Mouse (Mus musculus) right cerebral cortex, postnatal 4 days (tissue): Measurements from ENCODE around the gene Lamtor1.

Experiments
- DNase-seq: peaks from one replicate; pipeline ENCODE4 v3.0.0-alpha.2; 2022

Lamtor1 gene

DNA sequence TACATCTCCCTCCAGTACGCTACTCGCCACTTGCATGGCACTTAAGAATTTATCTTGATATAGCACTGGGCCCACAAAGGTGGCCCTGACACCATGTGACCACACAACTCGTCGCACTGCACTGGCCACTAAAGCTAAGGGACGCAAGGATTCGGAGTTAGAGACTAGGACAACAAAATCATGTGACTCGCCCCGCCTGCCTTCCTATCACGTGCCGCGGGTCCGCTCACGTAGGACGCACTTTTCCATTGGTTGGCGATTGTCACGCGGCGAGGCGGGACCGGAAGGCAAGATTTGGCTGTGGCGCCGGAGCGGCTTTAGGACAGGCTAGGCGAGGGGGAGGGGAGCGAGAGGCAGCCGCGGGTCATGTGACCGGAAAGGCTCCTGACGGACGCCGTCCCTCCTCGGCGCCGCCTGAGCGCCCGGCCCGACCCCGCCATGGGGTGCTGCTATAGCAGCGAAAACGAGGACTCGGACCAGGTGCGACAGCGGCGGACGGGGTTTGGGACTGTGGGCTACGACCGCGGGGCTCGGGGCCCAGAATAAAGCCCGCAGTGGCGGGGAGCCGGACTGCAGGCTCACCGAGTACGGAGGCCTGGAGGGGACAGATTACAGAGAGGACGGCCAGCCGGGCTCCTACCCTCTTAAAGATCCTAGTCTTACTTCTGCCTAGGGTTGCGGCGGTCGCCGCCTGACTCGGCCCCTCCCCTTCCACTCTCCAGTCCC, at the start of gene Lamtor1:
Gene Lamtor1 (plus strand): TSS at position 344 of the 726 bp plus-strand sequence.
- peak; percentile 99 for DNase-seq

DNA sequence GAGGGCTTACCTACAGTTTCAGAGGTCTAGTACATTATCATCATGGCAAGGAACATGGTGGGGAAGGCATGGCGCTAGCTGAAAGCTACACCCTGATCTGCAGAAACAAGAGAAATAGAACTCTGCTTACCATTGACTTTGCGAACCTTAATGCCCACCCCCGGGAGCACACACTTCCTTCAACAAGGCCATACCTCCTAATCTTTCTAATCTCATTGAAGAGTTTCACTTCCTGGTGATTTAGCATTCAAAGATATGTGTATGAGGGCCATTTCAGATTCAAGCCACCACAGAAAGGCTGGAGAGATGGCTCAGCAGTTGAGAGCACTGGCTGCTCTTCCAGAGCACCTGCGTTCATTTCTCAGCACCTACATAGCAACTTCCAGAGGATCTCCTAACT, 48.6 kb upstream of the Lamtor1 start, which contains the start of gene Folr2:
Gene Folr2 (minus strand): TSS at position 101 of the 400 bp plus-strand sequence.
- DNase-seq = no peak

DNA sequence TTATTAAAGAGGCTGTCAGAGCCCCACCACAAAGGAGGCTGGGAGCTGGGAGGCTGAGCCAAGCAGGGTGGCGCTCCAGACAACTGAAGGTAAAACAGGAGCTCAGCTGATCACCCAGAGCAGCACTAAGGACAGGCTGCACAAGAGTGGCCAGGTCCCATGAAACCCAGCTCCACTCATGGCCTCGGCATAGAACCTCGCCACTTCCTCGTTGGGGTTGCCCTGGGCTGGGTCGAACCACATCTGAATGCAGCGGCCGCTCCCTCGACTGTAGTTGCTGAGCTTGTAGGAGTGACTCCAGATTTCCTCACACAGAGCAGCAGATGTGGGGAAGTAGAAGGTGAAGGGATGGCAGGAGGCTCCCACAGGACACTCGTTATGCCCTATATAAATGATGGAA, 47.3 kb upstream of the Lamtor1 start:
- no peak for DNase-seq

DNA sequence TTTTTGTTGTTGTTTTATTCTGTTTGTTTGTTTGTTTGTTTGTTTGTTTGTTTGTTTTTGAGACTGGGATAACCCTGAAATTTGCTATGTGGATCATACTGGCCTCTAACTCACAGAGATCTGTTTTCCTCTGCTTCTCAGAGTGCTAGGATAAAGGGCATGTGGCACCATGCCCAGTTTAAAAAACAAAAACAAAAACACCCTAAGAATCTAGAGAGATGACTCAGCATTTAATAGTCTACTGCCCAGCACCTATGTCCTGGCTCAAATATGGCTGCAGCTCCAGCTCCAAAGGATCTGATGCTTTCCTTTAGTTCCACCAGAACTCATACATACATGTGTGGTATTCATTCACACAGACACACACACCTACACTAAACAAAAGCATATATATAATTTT, 44.7 kb upstream of the Lamtor1 start:
- DNase-seq = no peak

DNA sequence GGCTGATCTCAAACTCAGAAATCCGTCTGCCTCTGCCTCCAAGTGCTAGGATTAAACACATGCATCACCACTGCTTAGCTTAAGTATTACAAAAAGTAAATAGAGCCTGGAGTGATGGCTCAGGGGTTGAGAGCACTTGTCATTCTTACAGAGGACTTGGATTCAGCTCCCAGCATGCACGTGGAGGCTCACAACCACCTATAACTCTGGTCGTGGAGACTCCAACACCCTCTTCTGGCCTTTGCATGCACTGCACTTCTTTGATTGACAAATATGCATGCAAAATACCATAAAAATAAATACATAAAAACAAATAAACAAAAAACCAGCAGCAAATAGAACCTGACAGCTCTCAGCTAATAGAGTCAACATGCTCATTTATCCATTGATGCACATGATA, 43.4 kb upstream of the Lamtor1 start:
- DNase-seq = no peak

DNA sequence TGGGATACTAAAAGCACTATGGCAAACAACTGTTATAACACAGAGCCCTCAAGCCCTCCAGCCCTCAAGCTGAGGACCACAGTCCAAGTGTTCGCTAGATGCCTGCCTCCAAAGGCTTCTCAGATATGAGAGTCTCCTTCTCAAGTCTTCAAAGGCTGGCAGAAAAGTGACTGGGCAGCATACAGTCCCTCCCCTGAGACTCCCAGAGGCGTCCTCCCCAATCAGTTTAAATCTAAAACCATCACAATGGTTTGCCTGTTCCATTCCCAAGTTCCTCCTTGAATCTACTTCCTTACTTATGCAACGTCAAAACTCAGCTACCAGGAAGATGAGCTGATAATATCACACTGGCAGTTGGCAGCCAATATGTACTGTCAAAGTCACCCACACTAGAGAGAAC, 42.3 kb upstream of the Lamtor1 start, which contains the start of gene Anapc15:
Gene Anapc15 (plus strand): TSS at position 301 of the 400 bp plus-strand sequence.
- no peak for DNase-seq

DNA sequence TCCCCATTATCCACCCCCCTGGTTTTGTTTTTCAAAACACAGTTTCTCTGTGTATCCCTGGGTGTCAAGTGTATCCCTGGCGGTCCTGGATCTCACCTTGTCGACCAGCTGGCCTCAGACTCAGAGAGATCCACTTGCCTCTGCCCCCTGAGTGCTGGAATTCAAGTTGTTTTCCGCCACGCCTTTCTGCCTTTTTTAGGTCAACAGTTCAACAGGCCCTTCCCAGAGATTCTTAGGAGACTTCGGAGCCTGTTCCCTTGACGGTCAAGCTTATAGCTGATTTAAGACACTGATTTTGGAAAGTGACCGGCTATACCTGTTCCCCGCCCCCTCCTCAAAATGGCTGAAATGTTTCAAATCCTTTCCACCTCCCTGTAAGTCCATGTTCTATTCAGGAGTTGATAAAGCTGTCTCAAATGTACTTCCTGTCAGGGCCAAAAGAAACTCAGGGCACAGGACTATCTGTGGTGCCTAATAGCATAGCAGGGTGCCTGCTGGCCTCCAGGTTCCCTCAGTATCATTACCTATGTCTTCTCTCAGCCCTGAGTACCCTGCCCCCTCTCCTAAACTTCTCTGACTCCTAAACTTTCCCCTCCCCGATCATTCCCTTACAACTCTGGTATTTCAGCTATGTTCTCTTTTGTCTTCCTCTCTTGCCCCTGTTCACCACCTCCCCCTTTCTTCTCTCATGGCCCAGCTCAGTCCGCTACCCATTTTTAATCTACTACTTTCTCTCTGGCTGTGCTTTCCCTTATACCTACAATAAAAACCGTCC, 39.0 kb upstream of the Lamtor1 start:
- DNase-seq = no peak

DNA sequence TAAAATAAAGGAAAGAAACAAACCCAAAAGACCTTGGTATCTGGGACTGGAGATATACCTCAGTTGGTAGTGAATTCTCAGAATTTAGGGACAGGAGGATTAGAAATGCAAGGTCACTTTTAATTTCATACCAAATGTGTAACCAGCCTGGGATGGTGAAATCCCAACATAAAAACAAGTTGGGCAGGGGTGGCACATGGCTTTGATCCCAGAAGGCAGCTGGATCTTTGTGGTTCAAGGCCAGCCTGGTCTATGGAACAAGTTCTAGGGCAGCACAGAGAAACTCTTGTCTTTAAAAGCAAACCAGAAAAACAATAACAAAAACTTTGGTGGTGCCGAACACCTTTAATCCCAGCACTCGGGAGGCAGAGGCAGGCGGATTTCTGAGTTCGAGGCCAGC, 38.2 kb upstream of the Lamtor1 start:
- no peak for DNase-seq

DNA sequence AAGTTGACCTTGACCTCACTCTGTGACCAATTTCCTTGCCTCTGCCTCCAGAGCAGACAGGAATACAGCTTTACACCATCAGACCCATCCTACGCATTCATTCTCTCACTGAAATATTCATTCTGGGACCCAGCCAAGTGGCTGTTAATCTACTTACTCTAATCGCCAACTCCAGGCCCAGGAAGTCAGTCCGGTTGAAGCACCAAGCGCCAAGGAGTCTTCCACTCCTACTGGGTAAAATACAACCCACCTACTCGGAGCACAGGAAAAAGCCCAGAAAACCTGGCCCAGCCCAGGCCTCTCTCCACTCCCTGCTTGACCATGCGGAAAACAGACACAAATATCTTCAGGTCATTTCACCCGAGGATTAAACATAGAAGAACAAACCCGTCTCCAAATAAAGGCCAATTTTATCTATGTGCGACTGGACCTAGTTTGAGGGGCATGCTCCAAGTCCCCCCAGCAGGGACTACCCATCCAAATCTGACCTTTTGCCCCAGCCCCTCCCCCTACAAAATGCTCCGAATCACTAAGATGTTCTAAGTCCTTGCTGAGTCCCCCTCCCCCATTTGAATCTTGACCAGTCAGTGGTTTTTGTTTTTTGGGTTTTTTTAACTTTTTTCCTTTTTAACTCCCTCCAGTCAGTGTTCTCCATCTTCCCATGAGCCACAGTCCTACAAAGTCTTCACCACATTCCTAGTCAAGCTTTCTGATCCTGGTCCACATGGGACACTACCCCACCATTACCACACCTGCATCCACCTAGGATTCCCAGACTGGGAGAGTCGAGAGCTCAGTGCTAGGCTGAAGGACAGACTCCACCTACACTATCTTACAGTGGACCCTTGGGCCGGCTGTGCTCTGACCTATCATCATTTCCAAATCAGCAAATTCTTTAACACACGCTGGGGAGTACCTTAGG, 37.2 kb upstream of the Lamtor1 start:
- no peak for DNase-seq

DNA sequence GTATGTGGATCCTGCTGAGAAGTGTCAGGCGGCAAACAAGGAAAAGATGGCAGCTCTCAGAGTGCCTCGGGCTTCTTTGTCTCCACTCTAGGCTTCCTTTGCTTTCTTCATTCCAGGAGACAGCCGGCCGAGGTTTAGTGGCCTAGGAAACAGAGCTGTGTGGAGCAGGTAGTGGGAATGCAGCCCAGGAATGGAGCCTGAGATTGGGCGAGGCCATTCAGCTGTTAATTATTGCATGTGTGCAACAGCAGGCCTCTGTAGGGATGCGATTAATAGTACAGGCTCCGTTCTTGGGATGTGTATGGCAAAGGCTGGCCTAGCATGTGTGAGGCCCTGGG, 36.6 kb upstream of the Lamtor1 start:
- no peak for DNase-seq

DNA sequence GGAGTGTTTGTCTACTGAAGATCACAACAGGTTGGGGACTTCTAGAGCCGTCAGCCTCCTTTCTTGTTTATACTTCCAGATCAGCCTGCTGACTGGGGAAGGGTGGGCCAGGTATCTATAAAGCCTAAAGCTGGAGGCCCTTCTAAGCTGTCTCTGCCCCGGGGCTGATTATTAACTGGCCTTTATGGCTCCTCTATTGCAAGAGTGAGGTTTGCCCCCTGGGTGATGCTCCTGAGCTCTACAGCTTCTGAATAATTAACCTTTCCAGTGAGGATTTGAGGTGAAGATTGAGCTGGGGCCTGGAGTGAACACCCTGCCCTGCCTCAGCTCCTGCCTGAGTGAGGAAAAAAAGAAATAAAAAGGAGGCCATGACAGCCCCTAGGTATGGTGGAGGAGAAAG, 35.1 kb upstream of the Lamtor1 start, which contains the start of gene Folr1:
Gene Folr1 (minus strand): TSS at position 160 of the 400 bp plus-strand sequence.
- DNase-seq = no peak

DNA sequence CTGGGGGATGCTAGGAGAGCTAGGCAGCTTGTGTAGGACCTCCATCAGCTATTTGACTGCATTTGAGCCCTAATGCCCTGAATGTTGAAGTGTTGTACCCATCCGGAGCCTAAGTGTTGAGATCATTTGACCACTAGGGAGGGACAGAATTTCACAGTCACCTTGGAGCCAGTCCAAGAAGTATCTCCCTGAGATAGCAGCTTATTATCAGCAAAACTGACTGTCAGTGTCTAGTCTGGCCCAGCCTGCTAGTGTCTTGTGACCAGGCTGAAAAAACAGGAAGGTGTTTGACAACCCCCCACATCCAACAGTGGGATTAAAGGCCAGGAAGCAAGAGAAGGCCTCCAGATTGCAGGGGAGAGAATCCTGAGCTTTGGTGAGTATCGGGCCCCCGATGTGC, 34.4 kb upstream of the Lamtor1 start:
- no peak for DNase-seq

DNA sequence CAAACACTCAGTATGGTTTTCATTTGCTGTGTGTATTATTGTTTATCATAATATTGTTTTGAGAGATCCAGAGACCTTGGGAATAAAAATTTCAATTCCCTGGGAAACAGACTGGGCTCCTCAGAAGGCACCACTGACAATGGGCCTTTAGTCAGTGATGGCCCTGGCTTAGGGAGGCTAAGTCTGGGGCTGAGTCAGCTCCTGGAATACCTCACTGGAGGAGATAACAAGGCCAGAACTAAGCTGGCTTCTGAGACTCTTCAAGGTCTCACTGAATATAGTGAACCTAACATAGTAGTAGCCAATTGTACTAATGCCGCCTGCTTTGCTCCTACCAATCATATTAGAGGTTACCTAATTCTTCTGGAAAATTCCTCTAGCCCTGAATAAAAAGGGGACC, 29.7 kb upstream of the Lamtor1 start:
- no peak for DNase-seq

DNA sequence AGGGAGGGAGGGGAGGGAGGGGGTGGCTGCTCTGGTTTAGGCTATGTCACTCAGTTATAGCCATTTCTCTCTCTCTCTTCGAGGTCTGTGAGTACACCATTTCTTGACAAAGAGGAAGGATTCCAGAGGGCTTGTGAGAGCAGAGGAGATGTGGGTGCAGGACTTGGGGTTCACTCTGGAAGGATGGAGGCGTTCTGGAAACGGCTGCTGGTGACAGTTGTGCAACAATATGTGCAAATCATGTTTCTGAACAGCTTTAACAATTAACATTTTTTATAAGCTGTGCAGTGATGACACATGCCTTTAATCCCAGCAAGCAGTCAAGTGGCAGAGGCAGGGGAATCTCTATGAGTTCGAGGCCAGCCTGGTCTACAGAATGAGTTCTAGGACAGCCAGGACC, 24.8 kb upstream of the Lamtor1 start:
- no peak for DNase-seq

DNA sequence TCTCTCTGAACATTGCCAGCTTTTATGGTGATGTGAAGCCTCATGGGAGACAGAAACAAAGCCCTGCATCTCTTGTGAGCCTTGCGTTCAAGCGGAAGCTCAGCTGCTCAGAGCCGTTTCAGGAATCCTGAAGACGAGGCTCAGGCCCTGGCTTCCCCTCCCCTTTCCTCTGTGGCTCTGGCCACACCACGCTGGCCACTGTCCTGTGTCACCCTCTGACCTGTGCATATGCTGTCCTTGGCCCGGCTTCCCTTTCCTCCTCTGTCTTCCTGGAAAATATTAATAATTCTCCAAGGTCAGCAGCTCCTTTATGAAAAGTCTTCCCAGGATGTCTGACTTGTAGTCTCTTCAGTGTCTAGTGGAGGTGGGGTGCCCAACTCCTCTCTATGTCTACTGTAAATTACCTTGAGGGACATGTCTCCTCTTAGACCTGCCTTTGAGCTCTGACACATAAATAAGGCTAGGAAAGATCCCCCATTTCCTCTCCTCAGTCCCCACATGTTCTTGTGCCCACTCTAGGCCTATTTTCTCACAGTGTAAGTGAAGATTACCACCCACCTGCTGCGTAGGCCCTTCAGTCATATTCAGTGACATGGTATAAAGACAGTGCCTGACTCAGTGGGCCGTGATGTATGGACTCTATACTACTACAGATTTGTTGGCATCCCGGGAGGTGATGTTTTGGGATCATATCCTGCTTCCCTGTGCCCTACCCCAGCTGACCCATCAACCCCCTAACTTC, 23.1 kb upstream of the Lamtor1 start:
- DNase-seq = no peak

DNA sequence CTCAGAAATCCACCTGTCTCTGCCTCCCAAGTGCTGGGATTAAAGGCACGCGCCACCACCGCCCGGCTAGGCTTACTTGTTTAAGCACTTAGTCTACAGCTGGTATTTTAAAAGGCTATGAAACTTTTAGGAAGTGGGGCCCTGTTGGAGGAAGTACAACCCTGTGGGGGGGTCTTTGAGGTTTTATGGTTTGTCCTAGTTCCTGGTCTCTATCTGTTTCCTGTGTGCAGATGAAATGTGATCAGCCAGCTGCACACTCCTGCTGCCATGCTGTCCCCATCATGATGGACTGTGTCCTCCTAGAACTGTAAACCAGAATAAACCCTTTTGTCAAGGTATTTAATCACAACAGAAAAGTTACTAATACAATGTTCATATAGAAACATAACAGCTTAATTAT, 21.5 kb upstream of the Lamtor1 start:
- DNase-seq = no peak

DNA sequence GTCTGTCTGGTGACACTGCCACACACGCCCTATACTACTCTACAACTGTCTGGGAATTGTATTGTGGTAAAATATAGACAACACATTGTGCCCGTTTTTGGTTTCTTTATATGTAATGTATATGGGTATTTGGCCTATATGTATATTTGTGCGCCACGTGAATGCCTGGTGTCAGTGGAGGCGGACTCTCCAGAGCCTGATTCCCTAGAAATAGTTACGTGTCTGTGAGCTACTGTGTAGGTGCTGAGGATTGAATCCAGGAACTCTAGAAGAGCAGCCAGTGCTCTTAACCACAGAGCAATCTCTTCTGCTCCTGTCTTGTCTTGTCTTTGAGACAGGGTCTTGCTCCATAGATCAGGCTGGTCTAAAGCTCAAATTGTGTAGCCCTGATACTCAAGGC, 19.4 kb upstream of the Lamtor1 start:
- no peak for DNase-seq

DNA sequence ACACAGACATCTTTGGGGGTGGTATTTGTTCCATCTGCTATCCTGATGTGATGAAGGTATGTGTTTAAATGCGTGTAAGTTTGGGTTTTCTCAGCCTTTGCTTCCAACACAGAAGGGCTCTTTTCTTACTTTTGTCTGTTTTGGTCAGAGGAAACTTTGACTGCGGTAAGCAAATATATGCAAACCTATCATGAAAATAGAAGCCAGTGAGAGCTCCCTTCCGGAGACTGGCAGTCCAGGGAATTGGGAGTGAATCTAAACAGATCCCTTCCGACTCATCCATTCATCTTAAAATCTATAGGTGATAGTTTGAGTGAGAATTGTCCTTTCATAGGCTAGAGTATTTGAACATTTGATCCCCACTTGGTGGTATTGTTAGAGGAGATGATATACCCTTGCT, 17.2 kb upstream of the Lamtor1 start:
- DNase-seq = no peak

DNA sequence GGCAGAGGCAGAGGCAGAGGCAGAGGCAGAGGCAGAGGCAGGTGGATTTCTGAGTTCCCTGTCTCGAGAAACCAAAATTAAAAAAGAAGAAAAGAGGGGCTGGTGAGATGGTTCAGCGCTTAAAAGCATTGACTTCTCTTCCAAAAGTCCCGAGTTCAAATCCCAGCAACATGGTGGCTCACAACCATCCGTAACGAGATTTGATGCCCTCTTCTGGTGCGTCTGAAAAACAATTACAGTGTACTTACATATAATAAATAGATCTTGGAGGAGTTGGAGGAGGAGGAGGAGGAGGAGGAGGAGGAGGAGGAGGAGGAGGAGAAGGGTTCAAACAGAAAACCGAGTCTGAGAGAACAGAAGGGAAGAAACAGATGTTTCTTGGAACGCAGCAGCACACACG, 10.0 kb upstream of the Lamtor1 start:
- no peak for DNase-seq

DNA sequence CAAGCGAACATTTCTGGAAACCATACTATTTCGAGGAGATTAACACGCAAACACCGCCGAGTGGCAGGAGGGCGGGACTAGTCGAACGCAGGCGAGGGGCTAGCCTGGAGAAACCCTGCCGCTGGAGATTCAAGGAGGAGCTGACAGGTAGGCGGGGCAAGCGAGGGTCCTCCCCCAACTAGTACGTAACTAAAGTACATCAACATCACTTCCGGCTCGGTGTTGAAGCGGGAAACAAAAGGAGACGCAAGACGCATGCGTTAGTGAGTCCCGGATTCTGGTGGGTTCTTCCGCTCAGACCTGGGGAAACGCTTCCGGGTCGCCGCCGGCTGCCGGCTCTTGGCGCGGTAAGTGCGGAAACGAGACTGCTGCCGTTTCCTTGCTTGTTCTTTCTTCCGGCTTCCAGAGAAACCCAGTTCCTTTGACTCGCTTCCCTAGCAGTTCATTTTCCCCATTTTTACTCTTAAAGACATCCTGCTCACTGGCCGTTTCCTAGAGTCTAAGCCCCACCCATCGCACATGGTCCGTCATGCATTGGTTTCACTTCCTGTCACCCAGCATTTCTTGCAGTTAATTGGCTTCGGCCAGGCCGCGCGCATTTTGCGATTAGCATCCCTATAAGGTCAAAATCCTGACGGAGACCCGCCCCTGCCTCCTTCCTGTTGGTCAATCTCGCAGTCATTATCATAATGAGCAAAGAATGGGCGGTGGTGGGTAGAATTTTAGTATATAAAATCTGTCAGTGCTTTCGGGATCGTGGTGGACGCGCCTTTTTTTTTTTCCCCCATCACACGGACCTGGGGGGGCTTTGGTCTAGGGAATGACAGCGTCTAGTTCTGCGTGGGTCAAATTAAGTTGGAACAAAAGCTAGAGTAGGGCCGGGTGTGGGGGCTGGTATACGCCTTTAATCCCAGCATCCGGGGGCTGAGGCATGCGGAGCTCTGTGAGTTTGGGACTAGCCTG, 9.3 kb upstream of the Lamtor1 start:
- DNase-seq = peak; percentile 92
